Mouse (Mus musculus): ENCODE measurements around the gene Serpina3c.

DNA sequence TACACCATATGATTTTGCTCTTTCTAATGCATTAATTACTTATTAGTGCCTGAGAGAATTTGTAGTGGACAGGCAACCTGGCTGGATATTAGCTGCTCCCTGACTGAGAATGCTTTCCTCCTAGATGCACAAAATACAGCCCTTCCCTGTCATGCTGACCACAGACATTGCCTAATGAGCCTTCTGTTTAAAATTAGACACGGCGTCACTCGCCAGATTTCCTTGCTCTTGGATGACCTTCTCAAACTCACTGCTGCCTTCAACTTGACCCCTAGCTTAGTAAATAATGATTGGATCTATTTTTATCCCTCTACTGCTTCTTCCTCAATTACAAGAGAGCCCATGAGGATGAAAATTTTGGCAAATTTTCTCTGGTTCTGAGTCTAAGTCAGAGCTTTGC, 21.1 kb upstream of the Serpina3c start:
- TF ChIP-seq NRF1 (IDR thresholded peaks at IDR 0.05; ENCODE audit: low read depth, low read length) (no peak), ZMIZ1 (IDR thresholded peaks at IDR 0.05; ENCODE audit: low read depth, low read length) (no peak)

Data from CH12.LX (cell line).